ENCODE assay signal across 8 mouse cellular contexts in the genomic region with DNA sequence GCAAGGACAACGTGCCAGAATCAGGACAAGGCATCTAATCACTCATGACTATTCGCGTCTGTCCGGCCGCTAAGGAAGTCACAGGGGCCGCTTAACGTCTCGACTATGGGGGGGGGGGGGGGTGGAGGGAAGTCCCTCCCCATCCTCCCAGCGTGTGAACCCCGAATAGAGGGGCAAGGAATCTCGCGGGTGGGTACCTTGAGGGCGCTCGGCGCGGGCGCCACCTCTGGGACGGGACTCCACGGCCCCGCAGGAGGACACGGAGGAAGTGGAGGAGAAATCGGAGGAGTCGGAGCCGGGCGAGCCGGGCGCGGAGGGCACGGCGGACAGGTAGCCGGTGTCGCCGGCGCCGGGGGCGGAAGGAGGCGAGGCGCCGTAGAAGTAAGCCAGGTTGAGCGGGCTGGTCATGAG. TPM values are rescaled to one million over a fixed set of nuclear protein-coding genes. Genes with fewer than 3 reads are reported as not detected.
DNase-seq lines count a peak whose midpoint lies in the region; ATAC-seq lines count a peak whose summit lies in the region.

No protein-coding gene starts in this region.

- no peaks in the 10 kb centered on the region for H3K9me3 ChIP-seq in neural tube, embryonic 11.5 days (ENCODE audit: control insufficient read depth, low read length)
- no peaks in the 10 kb centered on the region for H3K9me3 ChIP-seq in heart, embryonic 16.5 days (replicated peaks; ENCODE audit: control insufficient read depth, low read length)
- H3K9me3 ChIP-seq in limb, embryonic 12.5 days, result no peaks in the 10 kb centered on the region
- no peaks in the 10 kb centered on the region for H3K9me3 ChIP-seq in midbrain, embryonic 14.5 days (ENCODE audit: control insufficient read depth, low read length)

- H3K4me3 ChIP-seq in neural tube, embryonic 11.5 days (ENCODE audit: low read depth, low read length), result peak overlapping the region; percentile 81
- H3K4me3 ChIP-seq in brown adipose tissue, adult 24 weeks (ENCODE audit: insufficient read depth, low read depth, low read length), result peak overlapping the region; percentile 97
- H3K4me3 ChIP-seq in heart, embryonic 16.5 days (ENCODE audit: low read length), result peak overlapping the region; percentile 98
- H3K4me3 ChIP-seq in limb, embryonic 12.5 days (replicated peaks), result peak overlapping the region; percentile 80
- H3K4me3 ChIP-seq in midbrain, embryonic 14.5 days (replicated peaks; ENCODE audit: low read depth, low read length), result peak overlapping the region; percentile 78

- peak; percentile 56 for ATAC-seq in neural tube, embryonic 11.5 days (ENCODE audit: insufficient read depth, low FRiP score, low TSS enrichment)
- peak; percentile 21 for ATAC-seq in heart, embryonic 16.5 days (replicated peaks; ENCODE audit: extremely low read depth, insufficient read depth, low FRiP score)
- ATAC-seq in limb, embryonic 12.5 days (ENCODE audit: insufficient number of reproducible peaks, insufficient read depth, low FRiP score, low TSS enrichment, low read depth), result peak; percentile 28
- peak; percentile 62 for ATAC-seq in midbrain, embryonic 14.5 days (ENCODE audit: low FRiP score, low TSS enrichment)
- no peak for ATAC-seq in erythroid progenitor cell, adult 5-6 weeks (replicated peaks; ENCODE audit: low FRiP score, poor library complexity, severe bottlenecking)
- ATAC-seq in monocyte, adult 5-6 weeks (replicated peaks; ENCODE audit: insufficient number of reproducible peaks, low FRiP score, low TSS enrichment, poor library complexity, severe bottlenecking), result no peak

- H3K27me3 ChIP-seq in neural tube, embryonic 11.5 days (ENCODE audit: control insufficient read depth, insufficient read depth, low read length), result no peaks in the 10 kb centered on the region
- no peaks in the 10 kb centered on the region for H3K27me3 ChIP-seq in heart, embryonic 16.5 days (ENCODE audit: control insufficient read depth, insufficient read depth, low read length)
- H3K27me3 ChIP-seq in limb, embryonic 12.5 days, result no peaks in the 10 kb centered on the region
- peaks cover 16% of the 10 kb centered on the region for H3K27me3 ChIP-seq in midbrain, embryonic 14.5 days (ENCODE audit: control insufficient read depth, insufficient read depth, low read length)

- H3K4me2 ChIP-seq in neural tube, embryonic 11.5 days (ENCODE audit: low read depth), result peak overlapping the region; percentile 92
- H3K4me2 ChIP-seq in heart, embryonic 16.5 days (ENCODE audit: low read depth, low read length), result peak overlapping the region; percentile 88
- peak overlapping the region; percentile 86 for H3K4me2 ChIP-seq in limb, embryonic 12.5 days
- peak overlapping the region; percentile 94 for H3K4me2 ChIP-seq in midbrain, embryonic 14.5 days (ENCODE audit: low read length)

- no peak overlapping the region for H3K27ac ChIP-seq in neural tube, embryonic 11.5 days (ENCODE audit: low read depth, low read length)
- peak overlapping the region; percentile 95 for H3K27ac ChIP-seq in brown adipose tissue, adult 24 weeks (replicated peaks; ENCODE audit: low read depth, low read length)
- H3K27ac ChIP-seq in heart, embryonic 16.5 days (ENCODE audit: low read length), result peak overlapping the region; percentile 92
- H3K27ac ChIP-seq in limb, embryonic 12.5 days, result peak overlapping the region; percentile 91; the same call in 1 of the 2 replicates
- no peak overlapping the region for H3K27ac ChIP-seq in midbrain, embryonic 14.5 days (replicated peaks; ENCODE audit: low read depth, low read length)

- WGBS in neural tube, embryonic 11.5 days, result under 1% methylated on average over 31 of the region's 40 CpGs
- under 1% methylated on average over 39 of the region's 40 CpGs for WGBS in heart, embryonic 16.5 days
- under 1% methylated on average over 30 of the region's 40 CpGs for WGBS in limb, embryonic 12.5 days
- under 1% methylated on average over 40 of the region's 40 CpGs for WGBS in midbrain, embryonic 14.5 days

- peak; percentile 31 for DNase-seq in neural tube, embryonic 11.5 days (ENCODE audit: low spot score)
- DNase-seq in neural tube, embryonic 10.5 days (ENCODE audit: extremely low spot score, low spot score), result no peak
- DNase-seq in midbrain, embryonic 14.5 days, result no peak

- 0 out of 2 replicates have a peak, but pooled peaks cover 2% of the 10 kb centered on the region for H3K4me1 ChIP-seq in neural tube, embryonic 11.5 days (ENCODE audit: control insufficient read depth, insufficient read depth, low read length)
- H3K4me1 ChIP-seq in brown adipose tissue, adult 24 weeks (ENCODE audit: control insufficient read depth, insufficient read depth, insufficient read length, low read length), result peaks cover 2% of the 10 kb centered on the region; the same call in 1 of the 2 replicates
- peaks cover 26% of the 10 kb centered on the region for H3K4me1 ChIP-seq in heart, embryonic 16.5 days (ENCODE audit: control insufficient read depth, insufficient read depth, low read length)
- peaks cover 37% of the 10 kb centered on the region for H3K4me1 ChIP-seq in limb, embryonic 12.5 days (replicated peaks)
- peaks cover 4% of the 10 kb centered on the region; the same call in 1 of the 2 replicates for H3K4me1 ChIP-seq in midbrain, embryonic 14.5 days (ENCODE audit: control insufficient read depth, insufficient read depth, low read length)

- 0 out of 2 replicates have a peak, but pooled peaks cover 2% of the 10 kb centered on the region for H3K36me3 ChIP-seq in neural tube, embryonic 11.5 days (ENCODE audit: control insufficient read depth, insufficient read depth, low read length)
- H3K36me3 ChIP-seq in heart, embryonic 16.5 days (ENCODE audit: control insufficient read depth, insufficient read depth), result peaks cover 14% of the 10 kb centered on the region
- peaks cover 21% of the 10 kb centered on the region for H3K36me3 ChIP-seq in limb, embryonic 12.5 days
- H3K36me3 ChIP-seq in midbrain, embryonic 14.5 days (ENCODE audit: control insufficient read depth, insufficient read depth, low read length), result peaks cover 7% of the 10 kb centered on the region

- H3K9ac ChIP-seq in neural tube, embryonic 11.5 days (ENCODE audit: low read length), result peak overlapping the region; percentile 75
- peak overlapping the region; percentile 87 for H3K9ac ChIP-seq in heart, embryonic 16.5 days (ENCODE audit: low read length)
- H3K9ac ChIP-seq in limb, embryonic 12.5 days (replicated peaks), result peak overlapping the region; percentile 78
- H3K9ac ChIP-seq in midbrain, embryonic 14.5 days (replicated peaks; ENCODE audit: low read length), result peak overlapping the region; percentile 74

RNA-seq across cellular contexts. Expression of a gene that starts 17.1 kb away (rescaled TPM):
- 2.0 and 2.2 TPM in 2 replicates for polyA plus RNA-seq in neural tube, embryonic 11.5 days (2014; fragmentation: Nextera tagmentation; extraction: Ambion mirVana)
- polyA plus RNA-seq in brown adipose tissue, adult 24 weeks (2012; ENCODE audit: insufficient read depth, insufficient read length, missing spikeins), result 4.2 and 6.9 TPM in 2 replicates
- polyA plus RNA-seq in heart, embryonic 16.5 days (2015; fragmentation: Nextera tagmentation; extraction: Ambion mirVana), result 2.9 and 3.2 TPM in 2 replicates
- 3.5 TPM in 2 replicates for polyA plus RNA-seq in limb, embryonic 12.5 days (2016; fragmentation: Nextera tagmentation; extraction: Ambion mirVana)
- 1.2 and 1.3 TPM in 2 replicates for polyA plus RNA-seq in midbrain, embryonic 14.5 days (2014; fragmentation: Nextera tagmentation; extraction: Ambion mirVana)
- total RNA-seq in erythroid progenitor cell, adult 5-6 weeks (2015; ENCODE audit: low replicate concordance), result 8.8 and 11.2 TPM in 2 replicates
- total RNA-seq in erythroid progenitor cell, adult 5-6 weeks (2017; ENCODE audit: low replicate concordance), result 4.5 and 6.0 TPM in 2 replicates
- total RNA-seq in monocyte, adult 5-6 weeks (2017), result 280 to 361 TPM (median 306 TPM) in 3 replicates

Comparison
In these comparisons a context has a peak if more than half of its experiments do, and no peak if none do; other contexts are left out.
1. ATAC-seq: peak in neural tube, embryonic 11.5 days (single experiment), heart, embryonic 16.5 days (single experiment), limb, embryonic 12.5 days (single experiment) and midbrain, embryonic 14.5 days (single experiment); none in erythroid progenitor cell, adult 5-6 weeks (single experiment) and monocyte, adult 5-6 weeks (single experiment).
2. H3K27ac ChIP-seq: peak in brown adipose tissue, adult 24 weeks (single experiment), heart, embryonic 16.5 days (single experiment) and limb, embryonic 12.5 days (single experiment); none in neural tube, embryonic 11.5 days (single experiment) and midbrain, embryonic 14.5 days (single experiment).
3. Peak in every context shown above with its lines, with median percentiles within 50 percentile points of each other: H3K4me2 ChIP-seq, H3K4me3 ChIP-seq and H3K9ac ChIP-seq.